In the genomic region with DNA sequence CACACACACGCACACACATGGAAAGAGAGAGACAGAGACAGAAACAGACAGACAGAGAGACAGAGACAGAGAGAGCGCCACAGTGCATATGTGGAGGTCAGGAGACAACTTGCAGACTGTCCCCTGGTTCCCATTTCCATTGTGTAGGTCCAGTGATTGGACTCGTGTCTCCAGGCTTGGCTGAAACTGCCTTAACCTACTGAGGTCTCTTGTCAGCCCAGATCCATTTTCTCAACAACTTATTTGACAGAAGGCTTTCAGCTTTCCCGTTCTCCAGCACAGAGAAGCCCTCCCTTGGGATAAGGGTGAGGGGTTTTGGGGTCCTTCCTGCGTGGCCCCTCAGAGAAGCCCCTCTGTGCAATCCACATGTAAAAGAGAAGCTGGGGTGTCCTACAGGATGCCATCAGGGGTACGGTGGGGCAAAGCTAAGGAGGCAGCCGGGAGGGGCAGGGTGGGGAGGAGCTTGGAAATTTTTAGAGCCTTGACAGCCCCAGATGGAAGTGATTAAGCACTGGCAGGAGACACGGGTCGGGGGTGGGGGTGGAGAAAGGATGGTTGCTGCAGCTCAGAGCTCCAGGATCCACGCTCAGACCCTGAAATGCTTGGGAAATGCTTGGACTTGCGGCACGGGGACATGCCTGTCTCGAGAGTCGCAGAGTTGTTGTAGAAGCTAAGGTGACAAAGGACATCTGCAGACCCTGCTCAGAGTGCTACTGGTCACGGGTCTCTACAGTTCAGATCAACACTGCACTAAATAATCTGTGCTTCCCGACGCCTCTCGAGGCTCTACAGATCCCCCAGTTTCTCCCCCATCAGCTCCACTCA, we compare ENCODE assay signal across 10 mouse cellular contexts. TPM values are rescaled to one million over a fixed set of nuclear protein-coding genes. Genes with fewer than 3 reads are reported as not detected.
A peak's percentile ranks its signal among the peaks of the same experiment; 100 is the strongest.
DNase-seq lines count a peak whose midpoint lies in the region; ATAC-seq and TF ChIP-seq lines count a peak whose summit lies in the region.
"Had no signal": no experiment of that assay in that cellular context is flagged by ENCODE, and none has a peak within 500 bp of the region (broad histone marks: within the 10 kb centered on the region; RNA-seq: fewer than 3 reads in every experiment).

No protein-coding gene starts in this region.

- H3K27me3 ChIP-seq in forebrain, embryonic 12.5 days: no peaks in the 10 kb centered on the region
- H3K27me3 ChIP-seq in forebrain, embryonic 14.5 days (replicated peaks; ENCODE audit: control insufficient read depth, insufficient read depth, low read length): no peaks in the 10 kb centered on the region
- H3K27me3 ChIP-seq in kidney, embryonic 16.5 days (ENCODE audit: insufficient read depth, low read length): no peaks in the 10 kb centered on the region
- 0 out of 2 replicates have a peak, but pooled peaks cover 2% of the 10 kb centered on the region for H3K27me3 ChIP-seq in embryonic facial prominence, embryonic 10.5 days (replicated peaks; ENCODE audit: low read depth, poor library complexity, severe bottlenecking)
- no peaks in the 10 kb centered on the region for H3K27me3 ChIP-seq in limb, embryonic 14.5 days (ENCODE audit: control insufficient read depth, insufficient read depth, low read length)
- H3K27me3 ChIP-seq: hindbrain, embryonic 15.5 days had no signal

- no peak for ATAC-seq in forebrain, embryonic 12.5 days (ENCODE audit: low FRiP score)
- no peak for ATAC-seq in forebrain, embryonic 14.5 days
- ATAC-seq in kidney, embryonic 16.5 days (ENCODE audit: low FRiP score, low TSS enrichment): peak; percentile 57; the same call in 1 of the 2 replicates
- ATAC-seq in limb, embryonic 14.5 days (ENCODE audit: low FRiP score, low read depth): peak; percentile 85
- ATAC-seq: liver, embryonic 12.5 days had no signal

- H3K36me3 ChIP-seq in forebrain, embryonic 12.5 days (replicated peaks): no peaks in the 10 kb centered on the region
- H3K36me3 ChIP-seq in forebrain, embryonic 14.5 days (ENCODE audit: control insufficient read depth, insufficient read depth, low read length): no peaks in the 10 kb centered on the region
- H3K36me3 ChIP-seq in kidney, embryonic 16.5 days (ENCODE audit: insufficient read depth, low read length): no peaks in the 10 kb centered on the region
- no peaks in the 10 kb centered on the region for H3K36me3 ChIP-seq in embryonic facial prominence, embryonic 10.5 days (replicated peaks)
- H3K36me3 ChIP-seq in limb, embryonic 14.5 days (ENCODE audit: control insufficient read depth, insufficient read depth, low read length): no peaks in the 10 kb centered on the region
- H3K36me3 ChIP-seq: hindbrain, embryonic 15.5 days; liver, embryonic 12.5 days had no signal

- H3K4me2 ChIP-seq in forebrain, embryonic 12.5 days: no peak overlapping the region
- H3K4me2 ChIP-seq in forebrain, embryonic 14.5 days (ENCODE audit: low read length): no peak overlapping the region
- peak overlapping the region; percentile 26; the same call in 1 of the 2 replicates for H3K4me2 ChIP-seq in kidney, embryonic 16.5 days (replicated peaks; ENCODE audit: low read depth, low read length)
- peak overlapping the region; percentile 43 for H3K4me2 ChIP-seq in limb, embryonic 14.5 days (replicated peaks; ENCODE audit: low read depth, low read length, severe bottlenecking)
- H3K4me2 ChIP-seq: hindbrain, embryonic 15.5 days; liver, embryonic 12.5 days had no signal

- WGBS in forebrain, embryonic 12.5 days: 72% methylated on average over 18 of the region's 18 CpGs
- 71% methylated on average over 18 of the region's 18 CpGs for WGBS in forebrain, embryonic 14.5 days
- WGBS in kidney, embryonic 16.5 days: 25% methylated on average over 18 of the region's 18 CpGs
- 34% methylated on average over 18 of the region's 18 CpGs for WGBS in embryonic facial prominence, embryonic 10.5 days
- WGBS in limb, embryonic 14.5 days: 15% methylated on average over 18 of the region's 18 CpGs

- H3K9me3 ChIP-seq in forebrain, embryonic 12.5 days: no peaks in the 10 kb centered on the region
- no peaks in the 10 kb centered on the region for H3K9me3 ChIP-seq in forebrain, embryonic 14.5 days (replicated peaks; ENCODE audit: control insufficient read depth, low read length)
- H3K9me3 ChIP-seq in kidney, embryonic 16.5 days (ENCODE audit: low read length): no peaks in the 10 kb centered on the region
- H3K9me3 ChIP-seq in embryonic facial prominence, embryonic 10.5 days: no peaks in the 10 kb centered on the region
- H3K9me3 ChIP-seq in limb, embryonic 14.5 days (ENCODE audit: control insufficient read depth, low read length): no peaks in the 10 kb centered on the region
- H3K9me3 ChIP-seq: hindbrain, embryonic 15.5 days; liver, embryonic 12.5 days had no signal

- H3K9ac ChIP-seq in forebrain, embryonic 12.5 days: no peak overlapping the region
- no peak overlapping the region for H3K9ac ChIP-seq in forebrain, embryonic 14.5 days (ENCODE audit: low read length)
- H3K9ac ChIP-seq in kidney, embryonic 16.5 days (replicated peaks; ENCODE audit: low read length): peak overlapping the region; percentile 46; the same call in 1 of the 2 replicates
- 0 out of 2 replicates have a peak overlapping the region, but pooled peaks have one; percentile 2 for H3K9ac ChIP-seq in limb, embryonic 14.5 days (ENCODE audit: low read depth, low read length, severe bottlenecking)
- H3K9ac ChIP-seq: hindbrain, embryonic 15.5 days; liver, embryonic 12.5 days had no signal

- H3K4me1 ChIP-seq in forebrain, embryonic 12.5 days: no peaks in the 10 kb centered on the region
- H3K4me1 ChIP-seq in forebrain, embryonic 14.5 days (ENCODE audit: control insufficient read depth, insufficient read depth, low read length): no peaks in the 10 kb centered on the region
- H3K4me1 ChIP-seq in kidney, embryonic 16.5 days (ENCODE audit: insufficient read depth, low read length): peaks cover 12% of the 10 kb centered on the region; the same call in 1 of the 2 replicates
- peaks cover 33% of the 10 kb centered on the region for H3K4me1 ChIP-seq in embryonic facial prominence, embryonic 10.5 days
- H3K4me1 ChIP-seq in limb, embryonic 14.5 days (ENCODE audit: control insufficient read depth, insufficient read depth, low read length): peaks cover 39% of the 10 kb centered on the region
- H3K4me1 ChIP-seq: hindbrain, embryonic 15.5 days; liver, embryonic 12.5 days had no signal

- TF ChIP-seq POLR2A in limb, embryonic 14.5 days (IDR thresholded peaks at IDR 0.05; ENCODE audit: borderline replicate concordance, extremely low read depth, insufficient read depth, insufficient read length): no peak

- 0 out of 2 replicates have a peak overlapping the region, but pooled peaks have one; percentile 19 for H3K27ac ChIP-seq in forebrain, embryonic 12.5 days
- H3K27ac ChIP-seq in forebrain, embryonic 14.5 days (ENCODE audit: low read depth, low read length): no peak overlapping the region
- H3K27ac ChIP-seq in kidney, embryonic 16.5 days (ENCODE audit: low read length): peak overlapping the region; percentile 56; the same call in 1 of the 2 replicates
- H3K27ac ChIP-seq in embryonic facial prominence, embryonic 10.5 days (replicated peaks): peak overlapping the region; percentile 85
- H3K27ac ChIP-seq in limb, embryonic 14.5 days (replicated peaks; ENCODE audit: low read depth, low read length): peak overlapping the region; percentile 81
- H3K27ac ChIP-seq: hindbrain, embryonic 15.5 days; liver, embryonic 12.5 days had no signal

- no peak overlapping the region for H3K4me3 ChIP-seq in forebrain, embryonic 12.5 days (replicated peaks)
- H3K4me3 ChIP-seq in forebrain, embryonic 14.5 days (ENCODE audit: low read depth, low read length): no peak overlapping the region
- no peak overlapping the region for H3K4me3 ChIP-seq in kidney, embryonic 16.5 days (ENCODE audit: low read length)
- peak overlapping the region; percentile 41 for H3K4me3 ChIP-seq in embryonic facial prominence, embryonic 10.5 days
- no peak overlapping the region for H3K4me3 ChIP-seq in limb, embryonic 14.5 days (replicated peaks; ENCODE audit: low read length)
- H3K4me3 ChIP-seq: hindbrain, embryonic 15.5 days; liver, embryonic 12.5 days had no signal

- no peak for DNase-seq in forebrain, embryonic 14.5 days (ENCODE audit: low spot score)
- DNase-seq in kidney, adult 11 months: no peak
- DNase-seq in embryonic facial prominence, embryonic 10.5 days (ENCODE audit: low spot score): peak; percentile 83
- DNase-seq in limb, embryonic 14.5 days (ENCODE audit: low spot score): peak; percentile 70
- DNase-seq in layer of hippocampus, adult 11-12 months (ENCODE audit: low spot score): no peak
- no peak for DNase-seq in urinary bladder, postnatal 36 days (ENCODE audit: low spot score in 2 of 2)

RNA-seq across cellular contexts. Expression of a gene that starts 39.0 kb away (rescaled TPM):
- polyA plus RNA-seq in forebrain, embryonic 12.5 days (2016; fragmentation: Nextera tagmentation; extraction: Ambion mirVana): not detected in 2 replicates
- not detected in 2 replicates for polyA plus RNA-seq in forebrain, embryonic 14.5 days (2014; fragmentation: Nextera tagmentation; extraction: Ambion mirVana)
- not detected in 2 replicates for polyA plus RNA-seq in kidney, embryonic 16.5 days (2015; fragmentation: Nextera tagmentation; extraction: Ambion mirVana)
- polyA plus RNA-seq in embryonic facial prominence, embryonic 10.5 days (2016; fragmentation: Nextera tagmentation; extraction: Ambion mirVana): not detected in 2 replicates
- not detected in 2 replicates for polyA plus RNA-seq in limb, embryonic 14.5 days (2012; rRNA removed)
- polyA plus RNA-seq in limb, embryonic 14.5 days (2014; fragmentation: Nextera tagmentation; extraction: Ambion mirVana): not detected in 2 replicates
- polyA plus RNA-seq: hindbrain, embryonic 15.5 days; liver, embryonic 12.5 days had no signal

RNA-seq across cellular contexts. Expression of a gene that starts 47.8 kb away (rescaled TPM):
- 1.1 and 2.0 TPM in 2 replicates for polyA plus RNA-seq in forebrain, embryonic 12.5 days (2016; fragmentation: Nextera tagmentation; extraction: Ambion mirVana)
- polyA plus RNA-seq in forebrain, embryonic 14.5 days (2014; fragmentation: Nextera tagmentation; extraction: Ambion mirVana): 0.22 TPM in 1 of 2 replicates, not detected in the other
- 0.99 and 1.2 TPM in 2 replicates for polyA plus RNA-seq in kidney, embryonic 16.5 days (2015; fragmentation: Nextera tagmentation; extraction: Ambion mirVana)
- 2.1 and 2.8 TPM in 2 replicates for polyA plus RNA-seq in embryonic facial prominence, embryonic 10.5 days (2016; fragmentation: Nextera tagmentation; extraction: Ambion mirVana)
- polyA plus RNA-seq in limb, embryonic 14.5 days (2012; rRNA removed): 0.33 TPM in 2 replicates
- not detected in 2 replicates for polyA plus RNA-seq in limb, embryonic 14.5 days (2014; fragmentation: Nextera tagmentation; extraction: Ambion mirVana)

Comparison
In these comparisons a context has a peak if more than half of its experiments do, and no peak if none do; other contexts are left out.
1. ATAC-seq: peak in kidney, embryonic 16.5 days (single experiment) and limb, embryonic 14.5 days (single experiment); none in forebrain, embryonic 12.5 days (single experiment) and forebrain, embryonic 14.5 days (single experiment).
2. H3K4me2 ChIP-seq: peak in kidney, embryonic 16.5 days (single experiment) and limb, embryonic 14.5 days (single experiment); none in forebrain, embryonic 12.5 days (single experiment) and forebrain, embryonic 14.5 days (single experiment).
3. H3K9ac ChIP-seq: peak in kidney, embryonic 16.5 days (single experiment) and limb, embryonic 14.5 days (single experiment); none in forebrain, embryonic 12.5 days (single experiment) and forebrain, embryonic 14.5 days (single experiment).
4. DNase-seq: peak in embryonic facial prominence, embryonic 10.5 days (single experiment) and limb, embryonic 14.5 days (single experiment); none in forebrain, embryonic 14.5 days (single experiment), kidney, adult 11 months (single experiment), layer of hippocampus, adult 11-12 months (single experiment) and urinary bladder, postnatal 36 days (0 of 2).